Mouse (Mus musculus): Measurements from ENCODE around the gene Acsf2.

GRCm38 (mm10) chr11:94563821-94564220 lies 37.9 kb downstream of the Acsf2 start:
- TF ChIP-seq GATA1 (IDR thresholded peaks at IDR 0.05; ENCODE audit: low read length) (no peak), TAL1 (IDR thresholded peaks at IDR 0.05; ENCODE audit: low read length) (no peak)
